Mouse (Mus musculus) left cerebral cortex, postnatal 36 days (tissue): ENCODE data around the gene Ccnd3. TPM values are rescaled to one million over a fixed set of nuclear protein-coding genes. Genes with fewer than 3 reads are reported as not detected.
"Not testable (repeated sequence)": the region's sequence is repeated elsewhere in the genome, so short reads cannot be mapped to it uniquely, and the experiment has no call there.

Experiments used
- DNase-seq, 2 experiments: peaks; one replicate each; pipeline ENCODE4 v3.0.0; 2021 to 2022; ENCODE audit warnings: low spot score in 2 of 2, mixed read lengths in 1 of 2
- intact Hi-C: fragments of 180-260 bp; cut with DNase I; formaldehyde crosslinking; loops from one replicate; pipeline ENCODE4 v1.15.1; 2025
- total RNA-seq, 2 experiments: library from RNA; stranded (reverse); gene quantifications; 2 replicates each; pipeline ENCODE4 v1.2.3; 2021

Gene Ccnd3
- total RNA-seq, 2 experiments from 2014 or later: 30.1 to 34.9 TPM

- DNase-seq: no peak
- intact Hi-C loops: no loop called here
These were observed 67.6 kb downstream of the Ccnd3 start for GRCm38 (mm10) chr17:47572436-47572835.

GRCm38 (mm10) chr17:47574028-47574427 lies 69.2 kb downstream of the Ccnd3 start:
- no peak for DNase-seq
- intact Hi-C loops: no loop called here

- intact Hi-C loops: no loop called here
- DNase-seq: no peak
These were observed 70.0 kb downstream of the Ccnd3 start for GRCm38 (mm10) chr17:47574830-47575229.

GRCm38 (mm10) chr17:47578655-47579054 lies 73.8 kb downstream of the Ccnd3 start:
- DNase-seq: no peak
- intact Hi-C loops: no loop called here

- no peak for DNase-seq
- intact Hi-C loops: no loop called here
These were observed 76.1 kb downstream of the Ccnd3 start for GRCm38 (mm10) chr17:47580962-47581361.

DNA sequence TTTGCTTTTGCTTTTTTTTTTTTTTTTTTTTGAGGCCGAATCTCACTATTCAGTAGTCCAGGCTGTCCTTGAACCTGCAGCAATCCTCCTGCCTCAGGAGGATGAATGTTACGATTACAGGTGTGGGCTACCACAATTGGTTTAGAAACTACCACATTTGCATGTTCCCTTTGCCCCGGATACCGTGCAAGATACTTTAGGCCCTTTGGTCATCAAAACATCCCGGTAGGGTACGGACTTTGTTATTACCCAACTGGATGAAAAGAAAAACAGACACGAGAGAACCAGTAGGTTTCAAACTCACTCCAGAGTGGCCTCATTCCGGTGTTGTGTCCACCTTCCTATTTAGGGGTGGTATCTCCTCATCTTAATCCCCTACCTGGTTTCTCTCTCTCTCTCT lies 83.7 kb downstream of the Ccnd3 start:
- DNase-seq: no peak
- intact Hi-C loops: no loop called here

GRCm38 (mm10) chr17:47591073-47591472 lies 86.2 kb downstream of the Ccnd3 start:
- intact Hi-C loops: no loop called here
- DNase-seq: no peak

- peak; percentile 87 to 88 for DNase-seq
- intact Hi-C loops: no loop called here
These were observed 88.5 kb downstream of the Ccnd3 start for GRCm38 (mm10) chr17:47593215-47593853.

- DNase-seq: peak; percentile 30 to 38
- intact Hi-C loops: no loop called here
These were observed 89.0 kb downstream of the Ccnd3 start for GRCm38 (mm10) chr17:47593854-47594182.

DNA sequence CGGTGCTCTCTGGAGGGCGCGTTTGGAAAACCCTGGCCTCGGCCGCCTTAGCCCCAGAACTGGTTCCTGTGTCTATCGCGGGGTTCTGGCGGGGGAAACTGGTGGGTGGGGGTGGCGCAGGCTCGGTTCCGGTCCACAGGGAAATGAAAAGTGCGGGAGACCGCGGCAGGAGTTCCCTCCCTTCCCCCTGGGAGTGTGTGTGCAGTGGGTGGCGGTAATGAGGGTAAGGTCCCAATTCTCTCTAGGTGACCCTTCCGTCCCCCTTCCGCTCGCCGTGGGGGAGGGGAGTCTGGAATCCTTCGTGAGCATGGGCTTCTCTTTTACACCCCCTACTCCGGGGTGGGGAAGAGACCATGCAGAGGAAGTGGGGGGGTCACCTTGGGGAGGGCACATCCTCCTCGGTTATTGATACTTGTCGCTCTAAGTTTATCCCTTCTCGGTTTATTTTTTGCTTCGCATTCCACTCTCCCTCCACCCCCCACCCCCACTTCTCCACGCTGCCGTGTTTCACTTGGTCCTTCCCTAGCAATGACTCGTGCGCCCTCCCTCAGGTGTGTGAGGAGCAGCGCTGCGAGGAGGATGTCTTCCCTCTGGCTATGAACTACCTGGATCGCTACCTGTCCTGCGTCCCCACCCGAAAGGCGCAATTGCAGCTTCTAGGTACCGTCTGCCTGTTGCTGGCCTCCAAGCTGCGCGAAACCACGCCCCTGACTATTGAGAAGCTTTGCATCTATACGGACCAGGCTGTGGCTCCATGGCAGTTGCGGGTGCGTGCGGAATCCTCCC lies 89.5 kb downstream of the Ccnd3 start:
- intact Hi-C loops: no loop called here
- peak in 1 of 2 experiments; percentile 38 for DNase-seq

DNA sequence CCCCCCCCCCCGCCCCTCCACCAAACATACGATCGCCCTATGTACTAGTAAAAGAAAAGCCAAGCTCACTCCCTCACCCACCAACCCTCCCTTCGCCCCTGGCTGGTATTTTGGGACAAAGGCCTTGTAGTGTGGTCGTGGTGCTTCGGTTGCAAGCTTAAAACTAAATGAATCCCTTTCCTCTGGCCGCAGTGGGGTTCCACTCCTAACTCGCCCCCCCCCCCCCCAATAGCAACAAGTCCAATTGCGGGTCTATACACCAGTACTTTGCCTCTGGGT lies 90.1 kb downstream of the Ccnd3 start:
- DNase-seq: no peak
- intact Hi-C loops: loop anchor here (5.0 kb wide), 1 partner anchor 83 kb away; no protein-coding TSS in a partner anchor

- intact Hi-C loops: loop anchor here (5.0 kb wide), 1 partner anchor 83 kb away; no protein-coding TSS in a partner anchor
- DNase-seq: no peak
These were observed 90.7 kb downstream of the Ccnd3 start for GRCm38 (mm10) chr17:47595248-47596161.

GRCm38 (mm10) chr17:47596162-47596838 lies 91.4 kb downstream of the Ccnd3 start:
- intact Hi-C loops: loop anchor here (5.0 kb wide), 1 partner anchor 84 kb away; no protein-coding TSS in a partner anchor
- no peak for DNase-seq

DNA sequence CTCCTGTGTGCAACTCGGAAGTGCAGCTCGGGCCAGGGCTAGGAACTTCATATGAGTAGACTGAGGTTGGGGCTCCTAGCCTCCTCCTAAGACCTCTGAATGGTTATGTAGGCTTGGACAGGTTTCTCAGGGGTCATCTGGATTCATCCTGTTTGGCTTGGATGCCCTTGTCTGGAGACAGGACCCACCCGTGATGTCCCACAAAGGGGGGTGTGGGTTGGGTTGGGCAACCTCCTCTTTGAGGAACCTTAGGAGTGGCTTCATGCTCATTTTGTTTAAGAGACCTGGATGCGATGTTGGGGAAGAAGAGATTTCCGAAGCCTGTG lies 92.0 kb downstream of the Ccnd3 start:
- DNase-seq: no peak
- intact Hi-C loops: loop anchor here (5.0 kb wide), 1 partner anchor 85 kb away; no protein-coding TSS in a partner anchor

DNA sequence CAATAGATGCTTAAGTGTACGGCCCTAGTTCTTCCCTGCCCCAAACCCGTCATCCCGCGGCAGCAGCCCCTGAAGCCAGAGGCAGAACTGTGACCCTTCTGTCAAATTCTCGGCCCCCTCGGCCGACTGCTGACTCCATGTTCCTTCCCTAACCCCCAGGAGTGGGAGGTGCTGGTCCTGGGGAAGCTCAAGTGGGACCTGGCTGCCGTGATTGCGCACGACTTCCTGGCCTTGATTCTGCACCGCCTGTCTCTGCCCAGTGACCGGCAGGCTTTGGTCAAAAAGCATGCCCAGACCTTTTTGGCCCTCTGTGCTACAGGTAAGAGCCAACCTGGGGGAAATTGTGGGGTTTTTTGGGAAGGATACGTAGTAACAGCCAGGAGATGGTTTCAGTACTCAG lies 92.4 kb downstream of the Ccnd3 start:
- no peak for DNase-seq
- intact Hi-C loops: loop anchor here (5.0 kb wide), 1 partner anchor 85 kb away; no protein-coding TSS in a partner anchor

GRCm38 (mm10) chr17:47597838-47598579 lies 93.2 kb downstream of the Ccnd3 start:
- intact Hi-C loops: loop anchor here (5.0 kb wide), 1 partner anchor 86 kb away; no protein-coding TSS in a partner anchor
- no peak for DNase-seq

DNA sequence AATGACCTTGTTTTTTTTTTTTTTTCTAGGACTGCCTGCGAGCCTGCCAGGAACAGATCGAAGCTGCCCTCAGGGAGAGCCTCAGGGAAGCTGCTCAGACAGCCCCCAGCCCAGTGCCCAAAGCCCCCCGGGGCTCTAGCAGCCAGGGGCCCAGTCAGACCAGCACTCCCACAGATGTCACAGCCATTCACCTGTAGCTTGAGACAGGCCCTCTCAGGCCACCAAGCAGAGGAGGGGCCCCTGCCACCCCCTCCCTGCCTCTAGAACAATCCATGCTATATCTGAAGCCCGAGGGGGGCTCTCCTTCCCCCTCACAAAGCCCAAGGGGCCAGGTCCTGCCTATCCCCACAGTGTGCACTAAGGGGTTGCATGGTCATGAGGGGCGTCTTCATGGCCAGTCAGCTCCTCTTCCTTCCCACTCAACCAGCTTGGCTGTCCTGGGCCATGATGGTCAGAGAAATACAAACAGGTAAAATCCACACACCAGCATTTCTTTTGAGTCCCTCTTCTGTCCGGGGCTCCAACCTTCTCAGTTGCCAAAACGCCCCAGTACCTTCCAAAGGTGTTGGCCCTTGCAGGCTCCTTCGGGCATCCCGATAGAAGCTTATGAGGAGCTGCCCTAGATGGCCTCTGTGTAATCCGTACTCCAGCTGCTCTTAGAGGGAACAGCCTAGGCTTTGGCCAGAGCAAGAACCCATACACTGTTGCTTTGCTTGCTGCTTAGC lies 93.9 kb downstream of the Ccnd3 start:
- not testable (repeated sequence) for DNase-seq
- intact Hi-C loops: loop anchor here (5.0 kb wide), 1 partner anchor 86 kb away; no protein-coding TSS in a partner anchor
